Mouse (Mus musculus): ENCODE measurements at regions not wholly inside any gene's neighbourhood (a gene's known extent, or its start where the extent isn't known, plus 50 kb on each side); places are given as distances from the start of the nearest gene placed in this dataset.

DNA sequence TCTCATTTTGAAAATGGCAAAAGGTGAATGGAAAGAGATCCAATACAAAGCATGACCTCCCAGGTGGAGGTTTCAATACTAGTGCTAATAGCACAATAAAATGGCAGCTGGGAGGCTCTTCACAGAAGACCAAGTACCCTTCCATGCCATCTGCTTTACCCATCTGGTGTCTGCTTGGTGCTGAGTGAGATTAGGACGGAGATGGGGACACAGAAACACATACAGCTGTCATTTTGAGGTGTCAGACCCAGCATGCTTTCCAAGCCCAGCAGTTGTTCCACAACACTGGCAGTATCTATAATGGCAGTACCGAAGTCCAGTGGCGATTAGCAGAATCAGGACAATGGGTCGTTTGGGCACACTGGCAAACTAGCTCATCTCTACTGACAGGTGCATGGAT is 118.9 kb upstream of the 1700064H15Rik start:
- no peak for DNase-seq (ENCODE audit: low spot score in 2 of 2)

DNA sequence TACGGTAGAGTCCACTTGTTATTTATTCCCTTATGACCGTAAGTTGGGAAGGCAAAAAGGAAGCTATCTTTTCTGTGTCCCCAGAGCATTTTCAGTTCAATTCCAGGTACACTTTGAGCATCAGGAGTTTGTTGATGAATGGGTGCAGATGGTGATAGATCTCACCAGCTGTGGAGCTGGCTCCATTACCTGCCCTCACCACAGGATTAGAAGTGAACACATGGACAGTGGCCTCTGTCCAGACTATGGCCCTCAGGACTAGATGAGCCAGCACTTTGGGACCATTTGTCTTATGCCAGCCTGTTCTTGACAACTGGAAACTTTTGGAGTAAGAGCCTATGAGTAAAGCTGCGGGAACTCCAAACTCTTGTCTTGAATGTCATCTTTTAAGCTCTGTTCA is 123.5 kb upstream of the 1700064H15Rik start:
- DNase-seq (ENCODE audit: low spot score in 2 of 2): no peak

DNA sequence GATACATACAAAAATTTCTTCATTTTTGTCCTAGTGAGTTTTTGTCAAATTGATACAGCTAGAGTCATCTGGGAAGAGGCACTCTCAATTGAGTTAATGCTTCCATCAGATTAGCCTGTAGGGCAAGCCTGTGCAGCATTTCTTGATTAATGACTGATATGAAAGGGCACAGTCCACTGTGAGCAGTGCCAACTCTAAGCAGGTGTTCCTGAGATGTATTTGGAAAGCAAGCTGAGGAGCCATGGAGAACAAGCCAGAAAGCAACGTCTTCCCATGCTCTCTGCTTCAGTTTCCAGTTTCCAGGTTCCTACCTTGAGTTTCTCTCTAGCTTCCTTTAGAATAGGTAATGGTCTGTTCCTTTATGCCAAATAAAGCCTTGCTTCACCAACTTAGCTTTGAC is 125.5 kb upstream of the 1700064H15Rik start:
- DNase-seq (ENCODE audit: low spot score in 2 of 2): no peak

DNA sequence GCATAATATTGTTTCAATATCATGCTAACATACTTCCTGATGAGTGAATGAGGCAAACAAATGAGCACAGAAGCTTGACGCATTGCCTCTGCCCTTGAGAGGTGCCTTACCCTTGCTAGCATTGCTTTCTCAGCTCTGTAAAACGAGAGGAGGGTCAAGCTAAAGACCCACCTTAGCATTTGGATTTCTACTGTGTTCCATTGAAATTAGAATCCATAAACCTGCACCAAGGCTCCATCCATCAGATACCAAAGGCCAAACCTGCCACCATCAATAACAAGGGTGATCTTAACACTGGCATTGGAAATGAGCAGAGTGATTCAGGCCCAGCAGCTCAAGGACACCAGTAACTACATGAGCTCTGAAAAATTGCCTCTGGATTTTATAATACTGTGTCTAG is 126.2 kb upstream of the 1700064H15Rik start:
- no peak for DNase-seq (ENCODE audit: low spot score in 2 of 2)

DNA sequence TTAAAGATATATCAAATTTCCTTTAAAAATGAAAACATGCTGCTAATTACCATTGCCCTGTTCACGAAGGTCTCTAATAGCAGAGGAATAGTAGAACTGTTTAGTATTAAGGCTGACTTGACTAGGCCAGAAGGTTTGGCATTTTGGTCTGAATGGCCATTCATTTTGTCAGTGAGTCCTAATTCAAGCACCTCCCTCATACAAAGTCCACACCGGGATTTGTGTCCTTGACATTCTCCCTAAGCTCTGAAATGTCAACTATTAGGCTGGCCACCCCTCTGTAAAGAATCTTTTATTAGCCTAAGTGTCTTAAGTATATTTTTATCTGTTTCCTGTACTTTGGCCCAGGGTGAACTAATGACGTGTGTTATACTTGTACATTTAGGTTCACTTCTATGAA is 126.7 kb upstream of the 1700064H15Rik start:
- no peak for DNase-seq (ENCODE audit: low spot score in 2 of 2)

DNA sequence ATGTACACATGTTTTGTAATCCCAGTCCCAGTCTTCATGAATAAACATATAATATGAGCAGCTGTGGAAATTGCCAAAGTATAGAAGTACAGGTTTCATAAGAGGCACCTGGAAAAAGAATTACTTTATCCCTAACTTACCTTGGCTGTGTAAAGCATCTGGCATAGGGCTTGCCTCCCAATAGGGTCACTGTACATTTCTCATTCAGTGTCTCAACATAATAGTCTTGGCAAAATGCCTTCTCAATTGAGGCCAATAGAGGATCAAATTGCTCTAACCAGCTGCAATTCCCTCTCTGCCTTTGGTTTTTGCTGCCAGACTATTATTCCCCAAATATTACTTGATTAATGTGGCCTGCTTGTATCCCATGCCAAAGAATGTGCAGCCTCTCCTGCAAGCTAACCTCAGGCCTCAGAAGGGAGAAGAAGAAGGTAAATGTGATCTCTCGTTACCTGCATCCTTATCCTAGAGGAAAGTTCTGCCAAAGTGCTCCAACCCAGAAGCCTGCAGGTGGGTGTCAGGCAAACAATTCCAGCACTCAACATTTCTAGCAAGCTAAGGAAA is 158.2 kb upstream of the Cp start:
- no peak for DNase-seq (ENCODE audit: low spot score in 2 of 2)

DNA sequence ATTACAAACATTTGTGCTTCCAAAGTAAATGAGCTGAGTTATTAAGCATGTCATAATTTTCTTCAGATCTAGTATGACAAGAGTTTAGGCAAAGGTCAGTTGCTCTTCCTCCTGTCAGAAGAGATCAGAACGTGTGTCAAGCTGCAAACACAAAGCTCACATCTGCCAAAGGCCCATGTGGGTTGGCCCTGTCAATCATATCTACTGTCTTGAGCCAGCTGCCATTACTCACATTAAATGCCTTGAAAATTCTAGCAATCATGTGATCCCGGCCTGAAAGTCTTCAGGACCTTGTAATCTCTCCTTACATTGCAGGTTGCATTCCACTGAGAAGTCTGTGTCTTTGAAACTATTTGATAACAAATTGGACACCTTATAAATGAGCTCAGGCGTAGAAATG is 146.8 kb upstream of the Cp start:
- DNase-seq (ENCODE audit: low spot score in 2 of 2): no peak

DNA sequence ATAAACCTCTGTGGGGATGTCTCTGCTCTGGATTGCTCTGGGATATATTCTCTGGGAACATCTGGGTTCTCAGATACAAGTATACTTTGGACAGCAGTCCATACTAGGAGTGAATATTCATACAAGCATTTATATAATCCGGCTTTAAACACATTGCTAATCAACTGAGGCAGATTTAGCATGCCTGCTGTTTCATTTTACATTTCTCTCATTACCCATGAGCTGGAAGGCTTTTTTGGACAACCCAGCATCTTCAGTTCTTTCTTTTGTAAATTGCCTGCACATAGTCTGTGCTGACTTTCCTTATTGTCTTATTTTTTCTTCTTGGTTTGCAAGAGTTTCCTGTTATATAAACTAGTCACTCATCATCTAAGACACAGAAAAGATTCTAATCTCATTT is 131.9 kb upstream of the Cp start:
- no peak for DNase-seq (ENCODE audit: low spot score in 2 of 2)

DNA sequence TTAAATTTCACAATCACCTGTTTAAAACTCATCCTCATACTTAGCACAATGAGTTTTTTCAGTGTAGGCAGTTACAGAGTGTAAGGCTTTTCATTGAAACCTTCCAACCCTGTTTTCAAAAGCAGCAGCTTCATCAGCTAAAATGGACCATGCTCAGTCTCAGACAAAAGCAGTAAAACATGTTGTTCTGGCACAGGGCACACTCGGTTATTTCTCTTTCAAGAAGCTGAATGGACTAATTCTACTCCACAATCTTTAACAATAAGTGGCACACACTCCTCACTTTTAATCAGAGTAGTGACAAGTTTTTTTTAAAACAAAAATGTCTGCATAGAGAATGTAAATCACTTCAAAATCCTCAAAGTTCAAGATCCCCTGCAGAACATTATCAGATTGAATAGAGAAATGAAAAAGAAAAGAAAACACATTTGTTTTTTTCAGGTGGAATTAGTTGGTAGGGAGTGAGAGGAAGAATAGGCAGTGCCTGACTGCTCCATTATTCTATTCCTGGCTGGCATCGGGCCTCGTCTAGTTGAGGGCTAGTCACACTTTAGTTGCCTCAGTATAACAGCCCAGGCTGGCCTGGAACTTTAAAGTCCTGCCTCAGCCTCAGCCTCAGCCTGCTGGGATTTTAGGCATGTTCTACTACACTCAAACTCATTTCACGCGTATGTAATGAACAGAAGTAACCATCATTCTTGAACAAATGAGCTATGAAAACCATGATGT is 128.2 kb upstream of the Cp start:
- no peak for DNase-seq (ENCODE audit: low spot score in 2 of 2)

DNA sequence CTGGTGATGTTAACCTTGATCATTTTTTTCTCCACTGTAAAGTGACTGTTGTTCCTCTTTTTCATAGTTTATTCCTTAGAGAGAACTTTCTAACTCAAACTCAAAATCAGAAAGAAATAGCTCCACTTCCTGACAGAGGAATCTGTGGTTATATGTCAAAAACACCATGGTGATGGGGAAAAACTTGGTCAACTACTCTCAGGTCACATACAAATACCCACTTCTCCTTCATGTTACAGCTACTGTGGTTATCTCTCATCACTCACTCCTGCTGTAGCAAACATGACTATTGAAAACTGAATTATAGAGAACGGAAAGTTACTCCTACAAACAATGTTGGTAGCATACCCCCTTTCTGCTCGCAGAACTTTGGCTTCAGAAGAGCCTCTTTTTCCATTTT is 127.1 kb upstream of the Cp start:
- DNase-seq (ENCODE audit: low spot score in 2 of 2): no peak

DNA sequence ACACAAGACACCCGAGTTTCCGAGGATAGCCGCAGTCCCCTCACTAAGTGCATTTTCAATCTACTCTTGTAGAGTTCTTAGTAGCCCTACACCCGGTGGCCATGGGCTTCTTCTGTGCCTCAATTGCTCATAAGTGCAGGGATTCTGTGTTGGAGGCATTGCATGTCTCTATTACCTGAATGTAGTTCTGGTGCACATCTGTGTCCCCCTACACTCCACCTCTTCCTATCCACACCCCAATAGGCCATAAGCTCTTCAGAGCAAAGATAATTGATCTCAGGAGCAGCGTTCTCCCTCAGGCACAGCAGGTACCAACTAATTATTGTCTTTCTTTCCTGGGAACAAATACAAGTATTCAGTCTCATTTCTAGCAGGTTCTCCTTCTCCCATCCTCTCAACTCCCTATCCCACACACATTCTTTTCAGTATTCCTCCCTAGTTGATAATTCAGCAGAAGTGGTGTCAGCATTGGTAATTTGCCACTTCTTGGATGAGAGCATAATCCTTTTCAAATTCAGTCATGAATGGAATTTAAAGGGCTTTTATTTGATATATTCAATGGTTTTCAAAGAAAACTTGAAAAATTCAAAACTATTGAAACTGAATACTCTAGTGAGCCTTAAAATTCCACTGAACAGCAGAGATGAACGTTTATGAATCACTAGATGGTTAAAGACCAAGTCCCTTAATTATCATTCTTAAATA is 108.7 kb upstream of the Cp start:
- DNase-seq (ENCODE audit: low spot score in 2 of 2): no peak

DNA sequence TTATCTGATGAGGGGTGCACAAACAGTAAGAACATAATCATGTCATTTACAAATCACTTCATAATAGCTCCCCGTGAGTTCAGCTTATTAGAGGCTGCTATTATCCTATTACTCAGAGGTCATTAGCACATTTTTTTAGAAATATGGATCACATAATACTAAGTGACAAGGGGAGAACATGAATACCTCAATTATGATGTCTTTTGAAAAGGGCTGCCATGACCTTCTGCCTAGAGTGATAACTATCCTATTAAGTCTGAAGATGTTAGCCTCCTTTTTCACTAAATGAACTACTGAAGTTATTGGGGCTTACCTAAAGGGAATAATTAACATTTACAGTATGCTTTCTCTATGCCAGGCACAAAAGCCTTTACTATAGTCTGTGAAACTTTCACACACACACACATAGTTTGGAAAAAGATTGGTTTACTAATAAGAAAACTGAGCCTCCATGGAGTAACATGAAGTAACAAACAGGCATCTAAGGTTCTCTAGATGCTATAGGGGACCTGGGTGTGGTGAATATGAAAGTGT is 108.1 kb upstream of the Cp start:
- no peak for DNase-seq (ENCODE audit: low spot score in 2 of 2)

DNA sequence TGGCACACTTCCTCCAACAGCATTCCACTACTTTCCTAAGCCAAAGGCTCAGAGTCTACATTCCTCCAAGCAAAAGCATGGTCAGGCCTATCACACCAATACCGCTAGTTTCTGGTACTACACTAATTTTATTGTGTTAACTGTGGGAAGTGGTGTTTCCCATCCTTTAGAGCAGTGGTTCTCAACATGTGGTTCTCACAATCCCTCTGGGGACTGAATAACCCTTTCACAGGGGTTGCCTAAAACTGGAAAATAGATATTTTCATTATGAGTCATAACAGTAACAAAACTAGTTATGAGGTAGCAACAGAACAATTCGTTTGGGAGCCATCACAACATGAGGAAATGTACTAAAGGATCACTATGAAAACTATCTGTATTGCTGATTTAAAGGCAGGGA is 74.2 kb upstream of the Cp start:
- DNase-seq (ENCODE audit: low spot score in 2 of 2): no peak

DNA sequence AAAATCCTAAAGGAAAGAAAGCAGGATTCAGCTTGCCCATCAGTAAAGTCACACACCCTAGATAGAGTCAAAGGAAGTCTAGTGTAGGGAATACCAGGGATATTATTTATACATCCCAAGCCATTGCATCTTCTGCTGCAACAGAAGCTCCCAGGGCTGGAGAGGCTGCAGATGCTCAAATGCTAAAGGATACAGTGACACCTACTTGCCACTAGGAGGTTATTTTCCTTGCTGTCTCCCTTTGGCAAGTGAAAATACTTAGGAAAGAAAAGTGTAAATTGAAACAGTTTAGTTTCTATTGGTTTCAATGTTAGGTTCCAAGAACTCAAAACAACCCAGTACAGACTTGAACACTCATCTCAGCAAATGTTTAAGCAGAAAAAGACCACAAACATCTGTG is 68.4 kb upstream of the Cp start:
- DNase-seq (ENCODE audit: low spot score in 2 of 2): no peak

DNA sequence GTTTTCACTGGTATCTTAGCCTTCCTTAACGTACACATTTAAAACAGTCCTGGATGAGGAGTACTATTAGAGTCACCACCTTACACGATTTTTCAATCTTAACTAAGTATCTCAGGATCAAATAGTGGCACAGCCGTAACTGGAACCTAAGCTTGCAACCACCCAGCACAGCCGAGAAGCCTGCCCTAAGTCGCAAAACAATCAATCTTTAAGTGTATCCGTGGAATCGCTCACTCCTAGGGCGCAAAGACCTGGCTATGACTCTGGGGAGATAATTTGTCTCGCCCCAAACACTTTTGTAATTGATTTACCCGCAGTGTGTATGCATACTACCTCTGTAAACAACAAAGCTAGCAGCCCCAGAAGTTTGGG is 62.6 kb upstream of the Cp start:
- no peak for DNase-seq (ENCODE audit: low spot score in 2 of 2)

DNA sequence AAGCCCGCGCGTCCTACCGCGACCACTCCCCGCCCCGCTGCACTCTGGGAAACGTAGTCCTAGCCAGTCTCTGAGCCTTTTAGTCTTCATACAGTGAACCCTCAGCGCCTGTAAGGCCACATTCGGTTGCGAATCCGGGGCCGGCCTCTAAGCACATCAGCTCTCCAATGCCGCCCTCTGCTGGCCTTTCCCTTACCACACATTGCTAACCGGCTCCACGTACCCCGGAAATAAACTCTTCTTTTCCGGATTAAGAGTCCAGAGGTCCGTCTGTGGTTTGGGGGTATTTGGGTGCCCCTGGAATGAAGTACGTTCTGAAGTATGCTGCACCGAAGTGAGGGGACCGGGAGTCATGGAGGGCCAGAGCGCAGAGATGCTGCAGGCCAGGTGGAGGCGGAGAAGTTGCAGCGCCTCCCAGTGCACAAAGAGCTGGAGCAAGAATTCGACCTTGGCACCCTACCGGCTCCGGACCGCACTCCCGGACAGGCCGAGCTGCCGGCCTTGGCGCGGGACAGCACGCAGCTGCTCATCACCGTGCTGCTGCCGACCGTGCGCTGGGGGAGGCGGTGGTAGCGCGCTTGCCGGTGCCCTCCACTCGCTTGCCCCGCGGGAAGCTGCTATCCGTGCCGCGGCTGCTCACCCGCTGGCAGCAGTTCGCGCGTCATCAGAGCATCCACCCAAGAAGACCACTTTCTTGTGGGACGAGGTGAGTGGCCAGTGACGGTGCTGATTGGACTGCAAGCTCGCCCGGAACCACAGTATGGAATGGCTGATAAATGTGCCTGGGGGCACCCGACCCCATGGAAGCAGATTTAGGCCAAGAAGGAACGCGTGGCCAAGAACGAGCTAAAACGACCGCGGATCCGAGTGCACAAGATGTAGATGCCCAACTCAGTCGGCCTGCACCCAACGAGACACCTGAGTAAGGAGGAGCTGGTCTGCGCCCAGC is 62.0 kb upstream of the Cp start:
- DNase-seq (ENCODE audit: low spot score in 2 of 2): peak; percentile 89 to 96

DNA sequence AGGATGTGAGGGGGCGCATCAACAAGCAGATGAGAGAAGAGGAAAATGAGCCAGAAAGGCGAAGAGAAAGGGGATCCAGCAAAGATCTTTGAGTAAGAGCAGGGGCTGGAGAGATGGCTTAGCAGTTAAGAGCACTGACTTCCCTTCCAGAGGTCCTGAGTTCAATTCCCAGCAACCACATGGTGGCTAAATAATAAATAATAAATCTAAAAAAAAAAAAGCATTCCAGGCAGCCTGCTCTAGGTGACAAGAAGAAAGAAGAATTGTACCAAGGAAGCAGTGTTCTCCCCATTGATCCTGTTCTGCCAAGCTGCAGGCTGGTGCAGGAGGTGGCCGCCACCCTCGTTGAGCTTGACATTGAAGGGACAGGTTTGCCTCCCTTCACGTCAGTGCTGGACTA is 61.1 kb upstream of the Cp start:
- no peak for DNase-seq (ENCODE audit: low spot score in 2 of 2)

DNA sequence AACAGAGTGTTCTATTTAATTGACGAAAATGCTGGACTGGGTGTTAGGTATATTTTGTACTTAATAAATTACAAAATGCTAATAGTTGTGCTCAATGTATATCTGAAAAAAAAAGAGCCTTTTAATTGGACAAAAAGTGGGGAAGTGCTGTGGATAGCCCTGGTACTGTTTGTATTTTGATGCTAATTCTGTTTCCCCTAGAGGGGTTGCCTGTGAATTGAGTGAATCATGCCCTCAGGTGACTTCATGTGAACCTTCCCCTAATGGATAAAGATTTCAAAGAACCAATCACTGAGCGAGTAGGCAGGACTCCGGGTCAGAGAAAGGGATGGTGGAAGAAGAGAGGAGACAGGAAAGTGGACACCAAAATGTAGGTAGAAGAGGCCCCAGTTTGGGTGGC is 59.7 kb upstream of the Cp start:
- no peak for DNase-seq (ENCODE audit: low spot score in 2 of 2)

DNA sequence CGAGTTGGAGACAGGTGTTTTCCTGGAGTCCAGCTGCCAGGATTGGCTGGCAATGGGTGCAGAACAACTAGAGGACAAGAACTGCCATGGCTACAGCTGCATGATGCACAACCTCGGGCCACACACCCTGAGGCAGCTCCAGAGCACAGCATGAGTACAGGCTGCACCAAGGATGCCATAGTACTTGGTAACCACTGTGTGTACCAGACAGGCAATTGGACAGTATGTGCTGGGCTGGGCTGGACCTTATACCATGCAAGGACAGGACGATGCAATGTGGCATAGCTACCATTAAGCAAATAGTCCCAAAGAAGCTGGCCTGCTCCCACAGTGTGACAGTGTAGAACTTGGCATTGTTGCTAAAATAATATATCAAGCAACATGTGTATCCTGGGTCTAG is 54.6 kb upstream of the Cp start:
- no peak for DNase-seq (ENCODE audit: low spot score in 2 of 2)

DNA sequence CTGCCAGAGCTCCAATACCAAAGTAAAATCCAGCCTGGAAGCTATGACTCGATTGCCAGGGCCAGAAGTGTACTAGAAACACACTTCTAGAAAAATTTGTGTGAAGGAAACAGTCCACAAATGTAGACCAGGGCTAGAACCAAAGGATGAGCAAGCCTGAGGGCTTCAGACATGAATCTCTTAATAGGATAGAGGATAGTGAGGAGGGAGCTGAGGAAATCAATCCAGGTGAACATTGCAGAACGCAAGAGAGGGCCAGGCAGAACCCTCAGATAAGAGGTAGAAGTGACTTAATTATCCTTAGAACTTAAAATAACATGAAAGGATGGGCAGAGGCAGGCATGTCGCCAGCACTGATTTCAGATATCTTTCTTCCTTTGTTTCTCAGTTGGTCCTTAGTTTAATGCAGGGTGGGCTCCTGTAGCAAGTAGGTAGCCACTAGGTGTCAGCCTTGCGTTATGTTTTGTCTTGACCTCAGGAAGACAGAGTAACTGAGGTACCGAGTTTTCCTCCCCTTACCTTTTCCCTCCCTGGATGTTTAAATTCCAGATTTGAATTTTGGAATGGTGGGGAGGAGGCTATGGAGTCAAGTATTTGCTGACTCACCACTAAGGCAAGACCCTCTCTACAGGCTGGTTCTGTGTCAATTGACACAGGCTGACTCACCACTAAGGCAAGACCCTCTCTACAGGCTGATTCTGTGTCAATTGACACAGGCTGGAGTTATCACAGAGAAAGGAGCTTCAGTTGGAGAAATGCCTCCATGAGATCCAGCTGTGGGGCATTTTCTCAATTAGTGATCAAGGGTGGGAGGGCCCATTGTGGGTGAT is 52.2 kb upstream of the Cp start:
- DNase-seq (ENCODE audit: low spot score in 2 of 2): no peak

Data from urinary bladder, postnatal 4 days (tissue).